Comparison of ENCODE assay signal across 8 mouse cellular contexts in genomic region chr14:30136965-30137364, GRCm38 (mm10).
A peak's percentile ranks its signal among the peaks of the same experiment; 100 is the strongest.
DNase-seq lines count a peak whose midpoint lies in the region; ATAC-seq and TF ChIP-seq lines count a peak whose summit lies in the region.

No protein-coding gene starts in this region.

- TF ChIP-seq CTCF in G1E (IDR thresholded peaks at IDR 0.05; ENCODE audit: low read depth, low read length) = peak; percentile 70; the same call in 1 of the 2 replicates
- TF ChIP-seq CTCF in lung, postnatal 0 days (IDR thresholded peaks at IDR 0.05) = peak; percentile 99

- H3K4me2 ChIP-seq in forebrain, embryonic 14.5 days (ENCODE audit: low read length) = no peak overlapping the region
- no peak overlapping the region for H3K4me2 ChIP-seq in lung, postnatal 0 days (replicated peaks; ENCODE audit: low read depth, low read length)

- peaks cover 10% of the 10 kb centered on the region; the same call in 1 of the 2 replicates for H3K27me3 ChIP-seq in G1E (ENCODE audit: insufficient read depth, low read length)
- H3K27me3 ChIP-seq in forebrain, embryonic 14.5 days (replicated peaks; ENCODE audit: control insufficient read depth, insufficient read depth, low read length) = no peaks in the 10 kb centered on the region
- no peaks in the 10 kb centered on the region for H3K27me3 ChIP-seq in lung, postnatal 0 days (replicated peaks; ENCODE audit: insufficient read depth, low read length)

- DNase-seq in G1E (ENCODE audit: low spot score) = peak; percentile 48
- DNase-seq in cerebellum, adult 11 months = peak; percentile 76
- DNase-seq in forebrain, embryonic 14.5 days (ENCODE audit: low spot score) = peak; percentile 90
- DNase-seq in layer of hippocampus, adult 8-10 months (ENCODE audit: low spot score in 2 of 2) = peak; percentile 72 to 86
- DNase-seq in lung, postnatal 0 days (ENCODE audit: low spot score) = peak; percentile 84
- peak; percentile 86 for DNase-seq in ovary, postnatal 14 days (ENCODE audit: low spot score)
- DNase-seq in thymus, postnatal 10 days (ENCODE audit: low spot score in 2 of 2) = peak; percentile 87 to 93

- no peaks in the 10 kb centered on the region for H3K9me3 ChIP-seq in G1E (replicated peaks)
- H3K9me3 ChIP-seq in forebrain, embryonic 14.5 days (replicated peaks; ENCODE audit: control insufficient read depth, low read length) = no peaks in the 10 kb centered on the region
- no peaks in the 10 kb centered on the region for H3K9me3 ChIP-seq in lung, postnatal 0 days (ENCODE audit: low read length)

- no peaks in the 10 kb centered on the region for H3K36me3 ChIP-seq in G1E (replicated peaks)
- no peaks in the 10 kb centered on the region for H3K36me3 ChIP-seq in forebrain, embryonic 14.5 days (ENCODE audit: control insufficient read depth, insufficient read depth, low read length)
- H3K36me3 ChIP-seq in lung, postnatal 0 days (ENCODE audit: insufficient read depth, low read length) = no peaks in the 10 kb centered on the region

- no peak overlapping the region for H3K4me3 ChIP-seq in G1E (ENCODE audit: low read depth, low read length)
- no peak overlapping the region for H3K4me3 ChIP-seq in forebrain, embryonic 14.5 days (ENCODE audit: low read depth, low read length)
- no peak overlapping the region for H3K4me3 ChIP-seq in lung, postnatal 0 days (ENCODE audit: low read depth, low read length)

- no peak overlapping the region for H3K9ac ChIP-seq in forebrain, embryonic 14.5 days (ENCODE audit: low read length)
- no peak overlapping the region for H3K9ac ChIP-seq in lung, postnatal 0 days (replicated peaks; ENCODE audit: low read depth)

- no peak overlapping the region for H3K27ac ChIP-seq in forebrain, embryonic 14.5 days (ENCODE audit: low read depth, low read length)
- no peak overlapping the region for H3K27ac ChIP-seq in lung, postnatal 0 days (ENCODE audit: low read length)

- 10% methylated on average over 8 of the region's 8 CpGs for WGBS in forebrain, embryonic 14.5 days
- 4% methylated on average over 8 of the region's 8 CpGs for WGBS in lung, postnatal 0 days

- H3K4me1 ChIP-seq in G1E (ENCODE audit: insufficient read depth, low read depth, low read length) = 0 out of 2 replicates have a peak, but pooled peaks cover 3% of the 10 kb centered on the region
- no peaks in the 10 kb centered on the region for H3K4me1 ChIP-seq in forebrain, embryonic 14.5 days (ENCODE audit: control insufficient read depth, insufficient read depth, low read length)
- no peaks in the 10 kb centered on the region for H3K4me1 ChIP-seq in lung, postnatal 0 days (ENCODE audit: insufficient read depth, low read depth, low read length)

- peak; percentile 40; the same call in 1 of the 2 replicates for ATAC-seq in G1E (ENCODE audit: extremely low read depth, insufficient number of reproducible peaks, low FRiP score, poor library complexity, severe bottlenecking)
- peak; percentile 81 for ATAC-seq in forebrain, embryonic 14.5 days
- ATAC-seq in hematopoietic stem cell, adult 5-6 weeks (replicated peaks in 1 of 2; ENCODE audit: insufficient read depth in 1 of 2, low FRiP score in 2 of 2, low TSS enrichment in 1 of 2, low read depth in 1 of 2, poor library complexity in 2 of 2, severe bottlenecking in 2 of 2) = peak; percentile 92 to 97
- ATAC-seq in lung, postnatal 0 days = peak; percentile 85

- no peak for TF ChIP-seq EP300 in lung, postnatal 0 days (IDR thresholded peaks at IDR 0.05)

Comparison
In these comparisons a context has a peak if more than half of its experiments do, and no peak if none do; other contexts are left out.
1. ATAC-seq: peak in every context shown above with its lines; median percentile 94 in hematopoietic stem cell, adult 5-6 weeks; 85 in lung, postnatal 0 days; 81 in forebrain, embryonic 14.5 days; 40 in G1E.